Mouse (Mus musculus): Measurements from ENCODE around the gene Pccb. TPM values are rescaled to one million over a fixed set of nuclear protein-coding genes. Genes with fewer than 3 reads are reported as not detected.

Gene Pccb
- polyA plus RNA-seq, 1 experiment from 2014 or later = 19.9 TPM

GRCm38 (mm10) chr9:101035836-101036596, 1.3 kb upstream of the Pccb start:
- no peak overlapping the region for H3K9ac ChIP-seq (replicated peaks; ENCODE audit: low read depth, low read length)
- H3K36me3 ChIP-seq (ENCODE audit: control insufficient read depth, insufficient read depth) = no peaks in the 10 kb centered on the region
- no peaks in the 10 kb centered on the region for H3K9me3 ChIP-seq (ENCODE audit: control insufficient read depth, low read length)
- H3K4me1 ChIP-seq (replicated peaks; ENCODE audit: control insufficient read depth, insufficient read depth, low read length) = peaks cover 12% of the 10 kb centered on the region; the same call in 1 of the 2 replicates
- no peak for ATAC-seq
- 96% methylated on average over 9 of the region's 15 CpGs for WGBS
- H3K4me3 ChIP-seq (replicated peaks; ENCODE audit: low read length) = no peak overlapping the region
- H3K27me3 ChIP-seq (replicated peaks; ENCODE audit: control insufficient read depth, insufficient read depth, low read length) = no peaks in the 10 kb centered on the region
- H3K27ac ChIP-seq (ENCODE audit: low read length) = no peak overlapping the region
- no peak overlapping the region for H3K4me2 ChIP-seq (ENCODE audit: low read length)

GRCm38 (mm10) chr9:101033761-101034447, 794 bp downstream of the Pccb start:
- 7% methylated on average over 14 of the region's 14 CpGs for WGBS
- Histone ChIP-seq H3K27ac (ENCODE audit: low read length) (peak overlapping the region; percentile 98), H3K4me3 (replicated peaks; ENCODE audit: low read length) (peak overlapping the region; percentile 69), H3K9me3 (ENCODE audit: control insufficient read depth, low read length) (no peaks in the 10 kb centered on the region), H3K36me3 (ENCODE audit: control insufficient read depth, insufficient read depth) (no peaks in the 10 kb centered on the region), H3K9ac (replicated peaks; ENCODE audit: low read depth, low read length) (peak overlapping the region; percentile 84), H3K27me3 (replicated peaks; ENCODE audit: control insufficient read depth, insufficient read depth, low read length) (no peaks in the 10 kb centered on the region), H3K4me1 (replicated peaks; ENCODE audit: control insufficient read depth, insufficient read depth, low read length) (peaks cover 12% of the 10 kb centered on the region; the same call in 1 of the 2 replicates), H3K4me2 (ENCODE audit: low read length) (peak overlapping the region; percentile 72)
- 0 out of 2 replicates have a peak, but pooled peaks have one; percentile 0 for ATAC-seq

GRCm38 (mm10) chr9:101018768-101019167, 15.9 kb downstream of the Pccb start:
- Histone ChIP-seq H3K27me3 (replicated peaks; ENCODE audit: control insufficient read depth, insufficient read depth, low read length) (no peaks in the 10 kb centered on the region), H3K4me2 (ENCODE audit: low read length) (no peak overlapping the region), H3K9me3 (ENCODE audit: control insufficient read depth, low read length) (peaks cover 4% of the 10 kb centered on the region; the same call in 1 of the 2 replicates), H3K36me3 (ENCODE audit: control insufficient read depth, insufficient read depth) (peaks cover 13% of the 10 kb centered on the region), H3K4me1 (replicated peaks; ENCODE audit: control insufficient read depth, insufficient read depth, low read length) (no peaks in the 10 kb centered on the region), H3K9ac (replicated peaks; ENCODE audit: low read depth, low read length) (no peak overlapping the region), H3K27ac (ENCODE audit: low read length) (no peak overlapping the region), H3K4me3 (replicated peaks; ENCODE audit: low read length) (no peak overlapping the region)
- 96% methylated on average over 10 of the region's 10 CpGs for WGBS
- ATAC-seq = no peak

- no peaks in the 10 kb centered on the region for H3K4me1 ChIP-seq (replicated peaks; ENCODE audit: control insufficient read depth, insufficient read depth, low read length)
- WGBS = 86% methylated on average over 15 of the region's 15 CpGs
- no peaks in the 10 kb centered on the region for H3K27me3 ChIP-seq (replicated peaks; ENCODE audit: control insufficient read depth, insufficient read depth, low read length)
- no peak overlapping the region for H3K4me2 ChIP-seq (ENCODE audit: low read length)
- no peak overlapping the region for H3K9ac ChIP-seq (replicated peaks; ENCODE audit: low read depth, low read length)
- no peak overlapping the region for H3K4me3 ChIP-seq (replicated peaks; ENCODE audit: low read length)
- peaks cover 12% of the 10 kb centered on the region for H3K36me3 ChIP-seq (ENCODE audit: control insufficient read depth, insufficient read depth)
- peaks cover 4% of the 10 kb centered on the region; the same call in 1 of the 2 replicates for H3K9me3 ChIP-seq (ENCODE audit: control insufficient read depth, low read length)
- no peak for ATAC-seq
- no peak overlapping the region for H3K27ac ChIP-seq (ENCODE audit: low read length)
Observed at GRCm38 (mm10) chr9:101017734-101018516, 16.8 kb downstream of the Pccb start.

GRCm38 (mm10) chr9:101015324-101015723, 19.4 kb downstream of the Pccb start:
- no peak overlapping the region for H3K4me3 ChIP-seq (replicated peaks; ENCODE audit: low read length)
- no peak for ATAC-seq
- WGBS = 94% methylated on average over 9 of the region's 9 CpGs
- no peak overlapping the region for H3K4me2 ChIP-seq (ENCODE audit: low read length)
- H3K27me3 ChIP-seq (replicated peaks; ENCODE audit: control insufficient read depth, insufficient read depth, low read length) = no peaks in the 10 kb centered on the region
- H3K9ac ChIP-seq (replicated peaks; ENCODE audit: low read depth, low read length) = no peak overlapping the region
- no peaks in the 10 kb centered on the region for H3K4me1 ChIP-seq (replicated peaks; ENCODE audit: control insufficient read depth, insufficient read depth, low read length)
- peaks cover 4% of the 10 kb centered on the region; the same call in 1 of the 2 replicates for H3K9me3 ChIP-seq (ENCODE audit: control insufficient read depth, low read length)
- H3K36me3 ChIP-seq (ENCODE audit: control insufficient read depth, insufficient read depth) = peaks cover 8% of the 10 kb centered on the region
- H3K27ac ChIP-seq (ENCODE audit: low read length) = no peak overlapping the region

- H3K4me3 ChIP-seq (replicated peaks; ENCODE audit: low read length) = no peak overlapping the region
- H3K36me3 ChIP-seq (ENCODE audit: control insufficient read depth, insufficient read depth) = peaks cover 8% of the 10 kb centered on the region
- H3K27ac ChIP-seq (ENCODE audit: low read length) = no peak overlapping the region
- no peaks in the 10 kb centered on the region for H3K27me3 ChIP-seq (replicated peaks; ENCODE audit: control insufficient read depth, insufficient read depth, low read length)
- H3K9ac ChIP-seq (replicated peaks; ENCODE audit: low read depth, low read length) = no peak overlapping the region
- H3K4me1 ChIP-seq (replicated peaks; ENCODE audit: control insufficient read depth, insufficient read depth, low read length) = no peaks in the 10 kb centered on the region
- peaks cover 4% of the 10 kb centered on the region; the same call in 1 of the 2 replicates for H3K9me3 ChIP-seq (ENCODE audit: control insufficient read depth, low read length)
- H3K4me2 ChIP-seq (ENCODE audit: low read length) = no peak overlapping the region
- no peak for ATAC-seq
- 83% methylated on average over 10 of the region's 10 CpGs for WGBS
Observed at GRCm38 (mm10) chr9:101012433-101012832, 22.3 kb downstream of the Pccb start.

- Histone ChIP-seq H3K4me2 (ENCODE audit: low read length) (no peak overlapping the region), H3K27me3 (replicated peaks; ENCODE audit: control insufficient read depth, insufficient read depth, low read length) (no peaks in the 10 kb centered on the region), H3K9ac (replicated peaks; ENCODE audit: low read depth, low read length) (no peak overlapping the region), H3K9me3 (ENCODE audit: control insufficient read depth, low read length) (peaks cover 2% of the 10 kb centered on the region; the same call in 1 of the 2 replicates), H3K4me3 (replicated peaks; ENCODE audit: low read length) (no peak overlapping the region), H3K36me3 (ENCODE audit: control insufficient read depth, insufficient read depth) (no peaks in the 10 kb centered on the region), H3K4me1 (replicated peaks; ENCODE audit: control insufficient read depth, insufficient read depth, low read length) (no peaks in the 10 kb centered on the region), H3K27ac (ENCODE audit: low read length) (no peak overlapping the region)
- WGBS = 91% methylated on average over 4 of the region's 4 CpGs
- ATAC-seq = no peak
Observed at GRCm38 (mm10) chr9:101005866-101006265, 28.8 kb downstream of the Pccb start.

- 95% methylated on average over 5 of the region's 5 CpGs for WGBS
- Histone ChIP-seq H3K4me2 (ENCODE audit: low read length) (no peak overlapping the region), H3K4me1 (replicated peaks; ENCODE audit: control insufficient read depth, insufficient read depth, low read length) (no peaks in the 10 kb centered on the region), H3K36me3 (ENCODE audit: control insufficient read depth, insufficient read depth) (0 out of 2 replicates have a peak, but pooled peaks cover 2% of the 10 kb centered on the region), H3K9me3 (ENCODE audit: control insufficient read depth, low read length) (peaks cover 2% of the 10 kb centered on the region; the same call in 1 of the 2 replicates), H3K9ac (replicated peaks; ENCODE audit: low read depth, low read length) (no peak overlapping the region), H3K27me3 (replicated peaks; ENCODE audit: control insufficient read depth, insufficient read depth, low read length) (no peaks in the 10 kb centered on the region), H3K27ac (ENCODE audit: low read length) (no peak overlapping the region), H3K4me3 (replicated peaks; ENCODE audit: low read length) (no peak overlapping the region)
- no peak for ATAC-seq
Observed at GRCm38 (mm10) chr9:101003302-101003701, 31.4 kb downstream of the Pccb start.

- no peak for ATAC-seq
- 0 out of 2 replicates have a peak, but pooled peaks cover 2% of the 10 kb centered on the region for H3K36me3 ChIP-seq (ENCODE audit: control insufficient read depth, insufficient read depth)
- peaks cover 2% of the 10 kb centered on the region; the same call in 1 of the 2 replicates for H3K9me3 ChIP-seq (ENCODE audit: control insufficient read depth, low read length)
- H3K27me3 ChIP-seq (replicated peaks; ENCODE audit: control insufficient read depth, insufficient read depth, low read length) = no peaks in the 10 kb centered on the region
- no peak overlapping the region for H3K9ac ChIP-seq (replicated peaks; ENCODE audit: low read depth, low read length)
- H3K4me2 ChIP-seq (ENCODE audit: low read length) = no peak overlapping the region
- WGBS = 95% methylated on average over 8 of the region's 8 CpGs
- H3K4me3 ChIP-seq (replicated peaks; ENCODE audit: low read length) = no peak overlapping the region
- no peak overlapping the region for H3K27ac ChIP-seq (ENCODE audit: low read length)
- no peaks in the 10 kb centered on the region for H3K4me1 ChIP-seq (replicated peaks; ENCODE audit: control insufficient read depth, insufficient read depth, low read length)
Observed at GRCm38 (mm10) chr9:101002841-101003240, 31.9 kb downstream of the Pccb start.
